8 mouse cellular contexts compared by ENCODE assay signal in genomic region chr2:156422631-156423030, GRCm38 (mm10). TPM values are rescaled to one million over a fixed set of nuclear protein-coding genes. Genes with fewer than 3 reads are reported as not detected.
DNase-seq lines count a peak whose midpoint lies in the region; ATAC-seq and TF ChIP-seq lines count a peak whose summit lies in the region.
"Had no signal": no experiment of that assay in that cellular context is flagged by ENCODE, and none has a peak within 500 bp of the region (broad histone marks: within the 10 kb centered on the region; RNA-seq: fewer than 3 reads in every experiment).

No protein-coding gene starts in this region.

- peak overlapping the region; percentile 74 for H3K4me2 ChIP-seq in forebrain, postnatal 0 days (ENCODE audit: low read depth)
- peak overlapping the region; percentile 95 for H3K4me2 ChIP-seq in limb, embryonic 14.5 days (replicated peaks; ENCODE audit: low read depth, low read length, severe bottlenecking)

- H3K9me3 ChIP-seq in megakaryocyte, embryonic 14.5 days: peaks cover 11% of the 10 kb centered on the region
- no peaks in the 10 kb centered on the region for H3K9me3 ChIP-seq in forebrain, postnatal 0 days (ENCODE audit: low read length)
- H3K9me3 ChIP-seq in limb, embryonic 14.5 days (ENCODE audit: control insufficient read depth, low read length): no peaks in the 10 kb centered on the region

- no peak for TF ChIP-seq POLR2A in limb, embryonic 14.5 days (IDR thresholded peaks at IDR 0.05; ENCODE audit: borderline replicate concordance, extremely low read depth, insufficient read depth, insufficient read length)

- H3K36me3 ChIP-seq in megakaryocyte, embryonic 14.5 days (replicated peaks; ENCODE audit: low read length): no peaks in the 10 kb centered on the region
- no peaks in the 10 kb centered on the region for H3K36me3 ChIP-seq in forebrain, postnatal 0 days (ENCODE audit: insufficient read depth)
- no peaks in the 10 kb centered on the region for H3K36me3 ChIP-seq in limb, embryonic 14.5 days (ENCODE audit: control insufficient read depth, insufficient read depth, low read length)

- H3K27me3 ChIP-seq in megakaryocyte, embryonic 14.5 days (replicated peaks): peaks cover 99% of the 10 kb centered on the region
- H3K27me3 ChIP-seq in forebrain, postnatal 0 days (ENCODE audit: insufficient read depth, low read length): no peaks in the 10 kb centered on the region
- peaks cover 26% of the 10 kb centered on the region for H3K27me3 ChIP-seq in limb, embryonic 14.5 days (ENCODE audit: control insufficient read depth, insufficient read depth, low read length)

- peak overlapping the region; percentile 93 for H3K27ac ChIP-seq in forebrain, postnatal 0 days (ENCODE audit: low read depth, low read length)
- no peak overlapping the region for H3K27ac ChIP-seq in limb, embryonic 14.5 days (replicated peaks; ENCODE audit: low read depth, low read length)

- peak overlapping the region; percentile 26 for H3K4me3 ChIP-seq in megakaryocyte, embryonic 14.5 days (replicated peaks)
- peak overlapping the region; percentile 81 for H3K4me3 ChIP-seq in forebrain, postnatal 0 days (ENCODE audit: low read depth, low read length)
- peak overlapping the region; percentile 6; the same call in 1 of the 2 replicates for H3K4me3 ChIP-seq in limb, embryonic 14.5 days (replicated peaks; ENCODE audit: low read length)

- no peak for DNase-seq in forebrain, postnatal 0 days
- no peak for DNase-seq in limb, embryonic 14.5 days (ENCODE audit: low spot score)
- peak; percentile 44 for DNase-seq in ovary, postnatal 36 days (ENCODE audit: low spot score)
- no peak for DNase-seq in gastrocnemius, postnatal 25 days
- no peak for DNase-seq in frontal cortex, postnatal 10 days (ENCODE audit: low spot score in 2 of 2)
- DNase-seq: cerebellum, adult 9-11 months had no signal

- 10% methylated on average over 8 of the region's 8 CpGs for WGBS in forebrain, postnatal 0 days
- WGBS in limb, embryonic 14.5 days: 12% methylated on average over 7 of the region's 8 CpGs

- no peak for TF ChIP-seq CTCF in forebrain, postnatal 0 days (IDR thresholded peaks at IDR 0.05; ENCODE audit: low read depth)

- no peak for ATAC-seq in megakaryocyte, adult 5-6 weeks (ENCODE audit: poor library complexity, severe bottlenecking)
- ATAC-seq in forebrain, postnatal 0 days: no peak
- ATAC-seq in limb, embryonic 14.5 days (ENCODE audit: low FRiP score, low read depth): no peak

- H3K4me1 ChIP-seq in megakaryocyte, embryonic 14.5 days: peaks cover 26% of the 10 kb centered on the region
- H3K4me1 ChIP-seq in forebrain, postnatal 0 days (ENCODE audit: insufficient read depth): peaks cover 11% of the 10 kb centered on the region; the same call in 1 of the 2 replicates
- 0 out of 2 replicates have a peak, but pooled peaks cover 10% of the 10 kb centered on the region for H3K4me1 ChIP-seq in limb, embryonic 14.5 days (ENCODE audit: control insufficient read depth, insufficient read depth, low read length)

- peak overlapping the region; percentile 92 for H3K9ac ChIP-seq in forebrain, postnatal 0 days
- no peak overlapping the region for H3K9ac ChIP-seq in limb, embryonic 14.5 days (ENCODE audit: low read depth, low read length, severe bottlenecking)

RNA-seq across cellular contexts. Expression of gene Epb41l1, which starts 1.9 kb away (rescaled TPM):
- polyA plus RNA-seq in megakaryocyte, embryonic 14.5 days (2012; ENCODE audit: insufficient read depth, low replicate concordance): 7.0 TPM in 1 of 2 replicates, not detected in the other
- 0.71 and 0.98 TPM in 2 replicates for total RNA-seq in megakaryocyte, adult 5-6 weeks (2015)
- 0.48 and 0.69 TPM in 2 replicates for total RNA-seq in megakaryocyte, adult 5-6 weeks (2017)
- 169 and 211 TPM in 2 replicates for total RNA-seq in forebrain, postnatal 0 days (2014; rRNA removed)
- polyA plus RNA-seq in forebrain, postnatal 0 days (2015; fragmentation: Nextera tagmentation; extraction: Ambion mirVana): 7.0 and 10.0 TPM in 2 replicates
- polyA plus RNA-seq in limb, embryonic 14.5 days (2012; rRNA removed): 37.0 and 37.2 TPM in 2 replicates
- polyA plus RNA-seq in limb, embryonic 14.5 days (2014; fragmentation: Nextera tagmentation; extraction: Ambion mirVana): 5.0 and 5.8 TPM in 2 replicates
- 1 to 10 TPM; 3.0 to 7.9 TPM for total RNA-seq in gastrocnemius, postnatal 25 days (2021)

Comparison
In these comparisons a context has a peak if more than half of its experiments do, and no peak if none do; other contexts are left out.
1. H3K4me3 ChIP-seq: peak in every context shown above with its lines; median percentile 81 in forebrain, postnatal 0 days; 26 in megakaryocyte, embryonic 14.5 days; 6 in limb, embryonic 14.5 days.
2. RNA of gene Epb41l1, which starts 1.9 kb away (total RNA-seq): 169 to 211 TPM in forebrain, postnatal 0 days; 3.0 to 7.9 TPM in gastrocnemius, postnatal 25 days and 0.48 to 0.98 TPM in megakaryocyte, adult 5-6 weeks; every median in the first group is over 10 times any median in the second.